Mouse (Mus musculus) testis, adult 10 weeks (tissue): Measurements from ENCODE around the gene Tmtc2. TPM values are rescaled to one million over a fixed set of nuclear protein-coding genes. Genes with fewer than 3 reads are reported as not detected.

Experiments used
- polyA plus RNA-seq: library from polyadenylated mRNA; stranded (reverse); fragments of 350-450 nt; fragmentation: Illumina TruSeq; extraction: RNeasy Lipid Tissue Mini Kit (QIAGEN cat#74804); gene quantifications from one replicate; pipeline ENCODE4 v1.2.3, GENCODE M21; 2014; ENCODE audit warnings: low read depth, low replicate concordance

Gene Tmtc2
- 17.4 TPM for polyA plus RNA-seq

DNA sequence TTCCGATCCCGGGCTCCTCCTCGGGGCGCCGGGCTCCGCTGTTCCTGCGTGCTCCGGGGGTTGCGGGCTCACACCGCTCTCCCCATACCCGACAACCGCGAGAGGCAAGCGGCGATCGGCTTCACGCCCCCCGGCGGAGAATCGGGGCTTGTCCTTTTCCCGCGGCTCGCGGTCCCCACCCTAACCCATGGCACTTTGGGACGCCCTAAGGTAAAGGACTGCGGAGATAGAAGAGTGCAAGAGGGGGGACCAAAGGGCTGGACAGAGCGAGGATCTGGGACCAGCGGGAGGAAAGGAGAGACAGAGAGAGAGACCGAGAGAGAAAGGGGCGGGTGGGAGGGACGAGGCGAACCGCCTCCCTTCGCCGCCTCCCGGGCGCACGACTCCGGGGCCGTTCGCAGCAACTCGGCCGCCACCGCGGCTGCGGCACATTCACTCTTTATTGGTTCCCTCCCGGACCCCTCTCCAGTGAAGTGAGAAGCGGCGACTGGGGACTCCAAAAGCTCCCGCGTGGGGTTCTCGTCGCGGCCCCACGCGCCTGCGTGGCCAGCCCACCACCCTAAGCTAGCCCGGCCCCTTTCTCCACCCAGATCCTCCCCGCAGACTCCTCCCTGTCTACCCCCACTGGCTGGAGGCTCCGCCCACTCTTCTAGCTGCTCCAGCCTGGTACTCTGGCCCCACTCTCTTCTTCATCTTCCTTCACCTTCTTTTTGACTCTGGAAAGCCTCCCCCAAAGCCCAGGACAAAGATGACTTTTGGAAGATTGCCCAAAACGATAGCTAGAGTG, at the start of gene Tmtc2:
Gene Tmtc2, minus strand, starts transcription at position 544 of the 787 bp plus-strand sequence.

